ENCODE assay signal across 9 mouse cellular contexts in genomic region chr11:35927309-35927708, GRCm38 (mm10). TPM values are rescaled to one million over a fixed set of nuclear protein-coding genes. Genes with fewer than 3 reads are reported as not detected.
DNase-seq lines count a peak whose midpoint lies in the region; ATAC-seq lines count a peak whose summit lies in the region.
"Had no signal": no experiment of that assay in that cellular context is flagged by ENCODE, and none has a peak within 500 bp of the region (broad histone marks: within the 10 kb centered on the region; RNA-seq: fewer than 3 reads in every experiment).

No protein-coding gene starts in this region.

- H3K9ac ChIP-seq in kidney, embryonic 16.5 days (replicated peaks; ENCODE audit: low read length), result no peak overlapping the region
- no peak overlapping the region for H3K9ac ChIP-seq in forebrain, embryonic 14.5 days (ENCODE audit: low read length)

- H3K27me3 ChIP-seq in kidney, embryonic 16.5 days (ENCODE audit: insufficient read depth, low read length), result no peaks in the 10 kb centered on the region
- H3K27me3 ChIP-seq in forebrain, embryonic 14.5 days (replicated peaks; ENCODE audit: control insufficient read depth, insufficient read depth, low read length), result no peaks in the 10 kb centered on the region

- no peak for ATAC-seq in kidney, embryonic 16.5 days (ENCODE audit: low FRiP score, low TSS enrichment)
- peak; percentile 80 for ATAC-seq in forebrain, embryonic 14.5 days

- DNase-seq in kidney, adult 11 months, result peak; percentile 14
- peak; percentile 74 for DNase-seq in forebrain, embryonic 14.5 days (ENCODE audit: low spot score)
- DNase-seq in left cerebral cortex, postnatal 10 days (ENCODE audit: extremely low spot score in 1 of 2, low spot score in 2 of 2), result peak; percentile 54 to 69
- peak; percentile 76 for DNase-seq in right cerebral cortex, adult 18-20 months
- DNase-seq in c-Kit-positive CD71-positive TER-119-positive erythroid progenitor cells, embryonic 14.5 days (ENCODE audit: low spot score), result no peak
- no peak for DNase-seq in thymus, postnatal 4 days
- no peak for DNase-seq in ovary, postnatal 14 days (ENCODE audit: low spot score)
- DNase-seq: adrenal gland, adult 2 months had no signal

- intact Hi-C loops in left cerebral cortex, postnatal 10 days (cut with DNase I), result no loop called here

- H3K9me3 ChIP-seq in kidney, embryonic 16.5 days (ENCODE audit: low read length), result no peaks in the 10 kb centered on the region
- H3K9me3 ChIP-seq in forebrain, embryonic 14.5 days (replicated peaks; ENCODE audit: control insufficient read depth, low read length), result peaks cover 2% of the 10 kb centered on the region; the same call in 1 of the 2 replicates

- H3K4me3 ChIP-seq in kidney, embryonic 16.5 days (ENCODE audit: low read length), result no peak overlapping the region
- no peak overlapping the region for H3K4me3 ChIP-seq in forebrain, embryonic 14.5 days (ENCODE audit: low read depth, low read length)

- H3K4me1 ChIP-seq in kidney, embryonic 16.5 days (ENCODE audit: insufficient read depth, low read length), result peaks cover 40% of the 10 kb centered on the region
- peaks cover 15% of the 10 kb centered on the region for H3K4me1 ChIP-seq in forebrain, embryonic 14.5 days (ENCODE audit: control insufficient read depth, insufficient read depth, low read length)

- WGBS in kidney, embryonic 16.5 days, result 74% methylated on average over 14 of the region's 14 CpGs
- WGBS in forebrain, embryonic 14.5 days, result 29% methylated on average over 14 of the region's 14 CpGs

- H3K4me2 ChIP-seq in kidney, embryonic 16.5 days (replicated peaks; ENCODE audit: low read depth, low read length), result no peak overlapping the region
- no peak overlapping the region for H3K4me2 ChIP-seq in forebrain, embryonic 14.5 days (ENCODE audit: low read length)

- H3K27ac ChIP-seq in kidney, embryonic 16.5 days (ENCODE audit: low read length), result no peak overlapping the region
- H3K27ac ChIP-seq in forebrain, embryonic 14.5 days (ENCODE audit: low read depth, low read length), result peak overlapping the region; percentile 68; the same call in 1 of the 2 replicates

- no peaks in the 10 kb centered on the region for H3K36me3 ChIP-seq in kidney, embryonic 16.5 days (ENCODE audit: insufficient read depth, low read length)
- H3K36me3 ChIP-seq in forebrain, embryonic 14.5 days (ENCODE audit: control insufficient read depth, insufficient read depth, low read length), result no peaks in the 10 kb centered on the region

RNA-seq across cellular contexts. Expression of gene Wwc1, which starts 53.0 kb away (rescaled TPM):
- 5.9 and 8.3 TPM in 2 replicates for polyA plus RNA-seq in kidney, embryonic 16.5 days (2015; fragmentation: Nextera tagmentation; extraction: Ambion mirVana)
- polyA plus RNA-seq in forebrain, embryonic 14.5 days (2014; fragmentation: Nextera tagmentation; extraction: Ambion mirVana), result 10.4 and 11.1 TPM in 2 replicates
- total RNA-seq in left cerebral cortex, postnatal 10 days (2021), result 100 to 1,000 TPM; 127 to 158 TPM

Comparison
In these comparisons a context has a peak if more than half of its experiments do, and no peak if none do; other contexts are left out.
1. DNase-seq: peak in kidney, adult 11 months (single experiment), forebrain, embryonic 14.5 days (single experiment), left cerebral cortex, postnatal 10 days (2 of 2) and right cerebral cortex, adult 18-20 months (single experiment); none in c-Kit-positive CD71-positive TER-119-positive erythroid progenitor cells, embryonic 14.5 days (single experiment), thymus, postnatal 4 days (single experiment) and ovary, postnatal 14 days (single experiment).